Mouse (Mus musculus): ENCODE results near the gene Sytl3. TPM values are rescaled to one million over a fixed set of nuclear protein-coding genes. Genes with fewer than 3 reads are reported as not detected.

The Sytl3 gene
- total RNA-seq, 2 experiments from 2014 or later: 0.11 to 0.17 TPM

DNA sequence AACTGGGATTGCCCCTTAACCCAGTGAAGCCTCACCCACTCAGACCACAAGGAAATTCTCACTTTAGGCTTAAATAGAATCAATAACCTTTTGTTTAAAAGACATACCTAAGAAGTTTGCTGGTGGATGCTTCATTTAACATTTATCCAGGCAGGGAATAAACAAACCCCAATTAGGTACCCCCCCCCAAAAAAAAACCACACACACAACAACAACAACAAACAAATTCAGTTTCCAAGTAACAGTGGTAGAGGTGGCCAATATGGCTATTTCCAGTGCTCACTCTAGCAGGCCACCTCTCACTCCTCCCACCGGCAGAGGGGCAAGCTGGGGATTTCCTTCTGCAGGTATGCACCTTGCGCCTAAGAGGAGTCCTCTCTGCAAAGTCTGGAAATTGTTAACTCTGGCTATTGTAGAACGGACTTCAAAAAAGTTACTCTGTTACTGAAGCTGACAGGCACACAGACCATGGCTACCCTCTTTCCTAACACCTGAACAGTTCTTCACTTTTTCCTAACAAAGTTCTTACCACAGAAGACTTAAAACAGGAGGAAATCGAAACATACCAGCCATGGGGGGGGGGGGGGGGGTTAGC lies 121.7 kb downstream of the Sytl3 start:
- no peak for DNase-seq

DNA sequence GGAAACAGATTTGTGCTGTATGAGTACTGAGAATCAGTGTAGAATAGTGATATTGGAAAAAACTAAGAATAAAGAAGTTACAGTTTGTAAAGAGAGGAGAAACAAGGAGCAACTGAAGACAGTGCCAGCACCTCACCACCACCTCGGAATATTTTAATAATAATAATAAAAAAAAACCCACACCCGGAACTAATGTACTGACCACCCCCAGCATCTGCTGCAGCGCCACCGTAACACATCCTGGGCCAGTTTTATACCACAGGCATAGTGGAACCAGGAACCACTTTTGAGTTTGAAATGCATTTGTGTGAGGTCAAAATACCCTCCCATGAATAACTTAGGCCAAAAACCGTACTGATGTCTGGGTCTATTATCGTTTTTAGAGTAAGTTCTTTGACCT lies 122.4 kb downstream of the Sytl3 start:
- DNase-seq: no peak

GRCm38 (mm10) chr17:6782033-6782526 lies 123.2 kb downstream of the Sytl3 start:
- DNase-seq: peak; percentile 26

- DNase-seq: peak; percentile 91
Measured at GRCm38 (mm10) chr17:6782611-6783005, 123.7 kb downstream of the Sytl3 start, which contains the start of gene Ezr. TSS of gene Ezr (minus strand) at chr17:6782784.

DNA sequence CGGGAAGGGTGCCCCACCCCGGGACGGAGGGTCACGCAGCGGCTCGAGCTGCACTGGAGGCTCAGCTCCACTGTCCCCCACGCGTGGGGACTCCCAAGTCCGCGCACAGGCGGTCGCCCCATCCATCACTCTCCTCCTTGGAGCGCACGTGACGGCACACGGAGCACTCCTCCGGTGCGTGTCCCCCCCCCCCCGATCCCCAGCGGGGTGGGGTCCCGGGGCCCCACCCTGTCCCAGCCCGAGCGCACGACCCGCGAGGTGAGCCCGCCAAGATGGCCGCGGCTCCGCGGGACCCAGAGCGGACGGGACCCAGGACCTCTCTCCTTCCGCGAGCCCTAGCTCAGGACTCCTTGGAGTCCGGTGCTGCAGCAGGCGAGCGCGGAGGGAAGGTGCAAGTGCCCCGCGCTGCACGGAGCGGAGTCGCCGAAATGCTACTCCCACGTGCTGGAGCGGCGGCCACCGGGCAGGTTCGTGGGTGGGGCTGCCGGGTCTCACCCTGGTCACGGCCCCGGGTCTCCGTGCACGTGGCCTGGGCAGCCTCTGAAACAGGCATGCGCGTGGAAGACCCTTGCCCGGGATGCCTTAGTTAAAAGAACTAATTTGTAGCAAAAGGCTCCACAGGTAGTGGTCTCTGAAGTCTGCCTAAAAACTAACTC lies 124.2 kb downstream of the Sytl3 start:
- peak; percentile 68 for DNase-seq

DNA sequence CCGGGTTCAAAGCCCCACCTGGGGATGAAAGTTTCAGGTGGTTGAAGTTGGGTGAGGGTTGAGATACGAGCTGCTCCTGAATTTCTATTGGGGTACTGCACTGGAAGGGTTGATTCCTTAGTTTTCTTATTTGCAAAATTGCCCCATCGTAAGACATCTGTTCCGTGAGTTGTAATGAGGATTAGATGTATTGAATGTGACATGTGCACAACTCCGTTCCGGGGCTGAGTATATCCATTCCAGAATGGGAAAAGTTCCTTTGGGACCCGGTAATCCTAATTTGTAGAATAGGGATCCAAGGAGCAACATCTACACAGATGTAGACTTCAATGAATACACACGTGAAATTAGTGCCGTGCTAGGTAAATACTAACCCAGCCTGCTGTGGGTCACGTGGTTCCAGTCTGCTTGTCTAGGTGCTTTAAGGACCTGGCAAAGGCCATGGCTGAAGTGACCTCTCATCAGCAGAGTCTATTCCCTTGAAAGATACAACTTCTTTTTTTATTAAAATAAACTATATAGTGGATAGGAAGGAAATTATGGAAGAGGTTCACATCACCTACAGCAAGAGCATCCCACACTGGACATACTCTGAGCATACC lies 125.0 kb downstream of the Sytl3 start:
- no peak for DNase-seq

GRCm38 (mm10) chr17:6787241-6787640 lies 128.3 kb downstream of the Sytl3 start:
- no peak for DNase-seq

Other genes with a start within 250 kb of the Sytl3 start
- 100 to 1,000 TPM; 183 to 194 TPM for gene Dynlt1b, start 229.0 kb upstream of the Sytl3 start, total RNA-seq (2021)
- gene Dynlt1c, start 57.4 kb upstream of the Sytl3 start, total RNA-seq (2021): 1 to 10 TPM; 5.4 to 8.7 TPM
- 100 to 1,000 TPM; 185 TPM for gene Dynlt1f, start 3.2 kb upstream of the Sytl3 start, total RNA-seq (2021)
- 100 to 1,000 TPM; 103 to 104 TPM for gene Ezr, start 123.7 kb downstream of the Sytl3 start, total RNA-seq (2021)